Mouse (Mus musculus) ovary, adult 18-20 months (tissue): ENCODE measurements around the gene Gm21915.

Experiments
- DNase-seq: peaks from one replicate; pipeline ENCODE4 v3.0.0; 2022; ENCODE audit warnings: low spot score, mixed read lengths

Gene Gm21915

DNA sequence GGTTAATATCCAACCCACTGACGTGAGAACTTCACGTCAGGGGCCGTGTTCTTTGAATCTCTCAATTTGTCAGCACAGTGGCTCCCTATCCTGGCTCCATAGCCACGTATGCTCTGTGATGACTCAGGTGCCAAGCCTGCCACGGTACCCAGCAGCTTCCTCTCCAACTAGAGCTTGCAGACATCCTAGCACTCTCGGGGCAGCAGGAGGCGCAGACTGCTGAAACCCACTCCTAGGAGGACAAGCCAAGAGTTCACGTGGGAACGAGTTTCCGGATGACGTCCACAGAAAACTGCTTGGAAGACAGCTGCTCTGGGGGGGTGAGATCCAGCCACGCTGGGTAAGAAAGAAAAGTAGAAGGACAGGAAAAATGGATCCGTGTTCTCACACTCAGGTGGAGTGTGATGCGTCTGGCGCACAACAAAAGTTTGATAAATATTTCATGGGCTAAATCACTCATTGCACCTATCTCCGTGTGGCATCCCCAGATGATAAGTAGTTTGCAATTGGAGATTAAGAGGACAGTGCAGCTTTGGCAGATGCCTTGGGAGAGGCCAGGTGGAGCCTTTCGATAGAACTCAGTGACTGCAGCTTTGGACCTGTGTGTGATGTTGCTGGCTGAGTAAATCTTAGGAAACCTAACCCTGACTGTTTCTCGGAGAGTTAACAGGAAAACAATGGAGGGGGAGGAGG, 46.9 kb downstream of the Gm21915 start:
- no peak for DNase-seq

GRCm38 (mm10) chr9:40717875-40718185, 47.4 kb downstream of the Gm21915 start:
- DNase-seq, result no peak
